Mouse (Mus musculus) ES-E14 (cell line): ENCODE measurements around the gene Myo1d.

Experiments used
- CHD2 ChIP-seq: IDR thresholded peaks from 2 replicates; pipeline ENCODE4 v1.6.1; 2014; ENCODE audit warnings: mild to moderate bottlenecking, low read depth, low read length, inconsistent platforms
- HCFC1 ChIP-seq: IDR thresholded peaks from 2 replicates; pipeline ENCODE4 v1.6.1; 2012; ENCODE audit warnings: low read length, inconsistent platforms, borderline replicate concordance; ENCODE audit not compliant: insufficient read depth
- MAFK ChIP-seq: IDR thresholded peaks from 2 replicates; pipeline ENCODE4 v1.6.1; 2014; ENCODE audit warnings: mild to moderate bottlenecking, low read depth, low read length, inconsistent platforms; ENCODE audit not compliant: insufficient read depth
- ZC3H11A ChIP-seq: IDR thresholded peaks from 2 replicates; pipeline ENCODE4 v1.6.1; 2012; ENCODE audit warnings: low read depth, mild to moderate bottlenecking, inconsistent platforms, low read length, borderline replicate concordance
- ZNF384 ChIP-seq: IDR thresholded peaks from 2 replicates; pipeline ENCODE4 v1.6.1; 2012; ENCODE audit warnings: low read depth, low read length, inconsistent platforms

- no peak for TF ChIP-seq ZNF384
- TF ChIP-seq HCFC1 = no peak
- no peak for TF ChIP-seq ZC3H11A
- TF ChIP-seq CHD2 = no peak
- TF ChIP-seq MAFK = no peak
These were observed 41.5 kb upstream of the Myo1d start for GRCm38 (mm10) chr11:80821296-80821695.
